Mouse (Mus musculus) stomach, postnatal 0 days (tissue): ENCODE results near the gene Nop9. TPM values are rescaled to one million over a fixed set of nuclear protein-coding genes. Genes with fewer than 3 reads are reported as not detected.
A peak's percentile ranks its signal among the peaks of the same experiment; 100 is the strongest.
"Not testable (repeated sequence)": the region's sequence is repeated elsewhere in the genome, so short reads cannot be mapped to it uniquely, and the experiment has no call there.

Experiments
- ATAC-seq: fragments of 200-750 bp; cut with Nextera tagmentation; 2 replicates; pipeline ENCODE4 v1.8.0; 2017; ENCODE audit not compliant: low FRiP score, low TSS enrichment
- DNase-seq: peaks from one replicate; pipeline ENCODE4 v3.0.0-alpha.2; 2016; ENCODE audit warnings: low spot score
- H3K27ac ChIP-seq: fragments of 300-500 bp; sonication (generic); replicated peaks from 2 replicates; pipeline ENCODE4 v1.5.1; 2014; ENCODE audit warnings: mild to moderate bottlenecking, control low read depth
- H3K27me3 ChIP-seq: fragments of 300-500 bp; sonication (generic); 2 replicates; pipeline ENCODE4 v1.6.1; 2014; ENCODE audit warnings: low read length; ENCODE audit not compliant: control insufficient read depth, insufficient read depth
- H3K36me3 ChIP-seq: fragments of 300-500 bp; sonication (generic); 2 replicates; pipeline ENCODE4 v1.6.1; 2014; ENCODE audit warnings: low read length, mixed read lengths; ENCODE audit not compliant: control insufficient read depth, insufficient read depth
- H3K4me1 ChIP-seq: fragments of 300-500 bp; sonication (generic); replicated peaks from 2 replicates; pipeline ENCODE4 v1.6.1; 2014; ENCODE audit warnings: antibody characterized with exemption; ENCODE audit not compliant: control insufficient read depth, insufficient read depth
- H3K4me2 ChIP-seq: fragments of 300-500 bp; sonication (generic); replicated peaks from 2 replicates; pipeline ENCODE4 v1.6.1; 2014; ENCODE audit warnings: low read depth, mild to moderate bottlenecking, control low read depth, moderate library complexity
- H3K4me3 ChIP-seq: fragments of 300-500 bp; sonication (generic); 2 replicates; pipeline ENCODE4 v1.5.1; 2014; ENCODE audit warnings: low read depth, low read length, control low read depth
- H3K9ac ChIP-seq: fragments of 300-500 bp; sonication (generic); 2 replicates; pipeline ENCODE4 v1.6.1; 2014; ENCODE audit warnings: mild to moderate bottlenecking, low read length, control low read depth, mixed read lengths
- H3K9me3 ChIP-seq: fragments of 300-500 bp; sonication (generic); 2 replicates; pipeline ENCODE4 v1.6.1; 2016; ENCODE audit warnings: low read length; ENCODE audit not compliant: control insufficient read depth
- CTCF ChIP-seq: IDR thresholded peaks from 2 replicates; pipeline ENCODE4 v1.5.1; 2016; ENCODE audit warnings: antibody characterized with exemption, low read depth, mild to moderate bottlenecking, moderate library complexity
- EP300 ChIP-seq: optimal IDR thresholded peaks from 2 replicates; pipeline ENCODE3; 2016; ENCODE audit warnings: antibody characterized with exemption
- WGBS: fragments of 180-500 bp; shearing (Covaris S2); extraction: QIAGEN DNeasy Blood & Tissue Kit; methylation state at CpG from one replicate; pipeline ENCODE4 v1.1.7; 2014; 5-methylcytosine and 5-hydroxymethylcytosine counted together
- polyA plus RNA-seq: library from polyadenylated mRNA; unstranded; fragments of >200 nt; fragmentation: Nextera tagmentation; extraction: Ambion mirVana; gene quantifications from 2 replicates; pipeline ENCODE4 v1.2.1, GENCODE M21; 2015

Gene Nop9
- polyA plus RNA-seq, 1 experiment from 2014 or later = 16.8 TPM

- 0% methylated on average over 31 of the region's 31 CpGs for WGBS
- ATAC-seq (no peak), DNase-seq (no peak)
- Histone ChIP-seq H3K4me3 (peak overlapping the region; percentile 89), H3K4me2 (peak overlapping the region; percentile 64), H3K27ac (peak overlapping the region; percentile 69), H3K36me3 (peaks cover 10% of the 10 kb centered on the region; the same call in 1 of the 2 replicates), H3K9ac (peak overlapping the region; percentile 79), H3K27me3 (no peaks in the 10 kb centered on the region), H3K9me3 (no peaks in the 10 kb centered on the region), H3K4me1 (peaks cover 9% of the 10 kb centered on the region)
- TF ChIP-seq EP300 = no peak
- TF ChIP-seq CTCF = no peak
Observed at GRCm38 (mm10) chr14:55745861-55746237, 356 bp downstream of the Nop9 start.

DNA sequence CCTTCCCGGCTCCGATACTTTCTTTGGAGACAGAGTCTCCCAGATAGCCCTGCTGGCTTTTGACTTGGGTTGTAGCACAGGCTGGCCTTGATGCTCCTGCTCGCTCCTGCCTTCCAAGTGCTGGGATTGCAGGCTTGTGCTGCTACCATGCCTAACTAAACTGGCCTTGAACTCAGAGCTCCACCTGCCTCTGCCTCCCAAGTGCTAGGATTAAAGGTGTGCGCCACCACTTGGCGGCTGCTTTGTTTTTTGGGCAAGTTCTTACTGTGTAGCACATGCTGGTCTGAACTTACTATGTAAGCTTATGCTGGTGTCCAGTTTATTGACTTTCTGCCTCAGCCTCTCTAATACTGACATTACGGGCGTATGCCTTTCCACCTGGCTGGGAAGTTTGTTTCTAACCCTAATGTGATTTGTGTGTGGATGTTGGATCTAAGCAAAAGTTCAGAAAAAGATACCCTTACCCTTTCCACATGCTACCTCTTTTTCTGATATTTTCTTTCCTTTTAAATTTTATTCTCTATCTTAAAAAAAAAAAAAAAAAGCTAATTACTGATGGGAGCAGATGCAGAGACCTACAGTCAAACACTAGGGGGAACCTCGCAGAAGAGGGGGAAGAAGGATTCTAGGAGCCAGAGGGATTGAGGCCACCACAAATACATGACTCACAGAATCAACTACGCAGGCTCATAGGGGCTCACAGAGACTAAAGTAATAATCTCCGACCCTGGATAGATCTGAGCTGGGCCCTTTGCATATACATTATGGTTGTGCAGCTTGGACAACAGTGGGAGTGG is 1.8 kb downstream of the Nop9 start:
- H3K4me2 ChIP-seq = no peak overlapping the region
- no peak for DNase-seq
- H3K4me3 ChIP-seq = no peak overlapping the region
- peaks cover 9% of the 10 kb centered on the region for H3K4me1 ChIP-seq
- 82% methylated on average over 10 of the region's 10 CpGs for whole genome bisulfite sequencing
- ATAC-seq = no peak
- H3K9ac ChIP-seq = no peak overlapping the region
- no peak overlapping the region for H3K27ac ChIP-seq
- H3K9me3 ChIP-seq = no peaks in the 10 kb centered on the region
- H3K27me3 ChIP-seq = no peaks in the 10 kb centered on the region
- no peak for TF ChIP-seq EP300
- peak; percentile 25; the same call in 1 of the 2 replicates for TF ChIP-seq CTCF
- H3K36me3 ChIP-seq = peaks cover 14% of the 10 kb centered on the region

- 68% methylated on average over 6 of the region's 6 CpGs for WGBS
- Histone ChIP-seq H3K27ac (peak overlapping the region; percentile 63), H3K4me2 (peak overlapping the region; percentile 29; the same call in 1 of the 2 replicates), H3K36me3 (peaks cover 21% of the 10 kb centered on the region; the same call in 1 of the 2 replicates), H3K4me1 (no peaks in the 10 kb centered on the region; the same call in 1 of the 2 replicates), H3K4me3 (no peak overlapping the region; the same call in 1 of the 2 replicates), H3K9me3 (no peaks in the 10 kb centered on the region), H3K27me3 (no peaks in the 10 kb centered on the region), H3K9ac (no peak overlapping the region)
- DNase-seq (peak; percentile 43), ATAC-seq (peak; percentile 36)
- TF ChIP-seq CTCF = no peak
- no peak for TF ChIP-seq EP300
Observed at GRCm38 (mm10) chr14:55757566-55757965, 12.1 kb downstream of the Nop9 start.

DNA sequence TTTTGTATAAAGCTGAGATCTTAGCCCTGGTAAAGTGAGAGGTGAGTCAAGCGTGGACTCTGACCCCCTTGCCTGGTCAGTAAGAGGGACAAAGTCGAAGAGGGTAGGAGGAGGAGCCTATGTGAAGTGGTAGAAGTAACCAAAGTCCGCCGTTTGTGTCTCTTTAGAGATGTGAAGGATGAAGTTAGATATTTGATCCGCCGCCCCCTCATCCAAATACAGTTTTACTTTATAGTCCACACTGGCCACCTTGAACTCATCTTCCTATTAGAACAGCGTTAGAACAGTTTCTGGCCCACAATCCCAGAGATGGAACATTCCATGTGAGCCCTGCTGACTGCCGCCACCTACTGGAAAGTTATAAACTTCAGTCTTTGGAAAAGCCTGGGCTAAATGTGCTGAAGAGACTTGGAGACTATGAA is 12.9 kb downstream of the Nop9 start, which contains the start of gene Cideb:
Gene Cideb (minus strand): TSS at position 96 of the 422 bp plus-strand sequence.
- peak; percentile 79 for ATAC-seq
- Histone ChIP-seq H3K4me1 (peaks cover 3% of the 10 kb centered on the region; the same call in 1 of the 2 replicates), H3K36me3 (peaks cover 15% of the 10 kb centered on the region; the same call in 1 of the 2 replicates), H3K27me3 (no peaks in the 10 kb centered on the region), H3K4me2 (peak within 1 kb of the TSS; percentile 29), H3K4me3 (peak within 1 kb of the TSS; percentile 15), H3K27ac (peak within 1 kb of the TSS; percentile 63), H3K9ac (no peak within 1 kb of the TSS), H3K9me3 (no peaks in the 10 kb centered on the region)
- WGBS = 13% methylated on average over 8 of the region's 8 CpGs
- TF ChIP-seq CTCF (peak; percentile 91), EP300 (no peak)
- DNase-seq = peak; percentile 78

GRCm38 (mm10) chr14:55760156-55760555 is 14.7 kb downstream of the Nop9 start:
- WGBS = 0% methylated on average over 5 of the region's 6 CpGs
- H3K4me3 ChIP-seq = peak overlapping the region; percentile 17; the same call in 1 of the 2 replicates
- not testable (repeated sequence) for H3K4me1 ChIP-seq, H3K9me3 ChIP-seq, H3K36me3 ChIP-seq, H3K27ac ChIP-seq, H3K27me3 ChIP-seq
- peak; percentile 81 for TF ChIP-seq CTCF
- peak overlapping the region; percentile 45; the same call in 1 of the 2 replicates for H3K9ac ChIP-seq
- ATAC-seq = peak; percentile 22; the same call in 1 of the 2 replicates
- H3K4me2 ChIP-seq = peak overlapping the region; percentile 50
- peak; percentile 87 for DNase-seq

DNA sequence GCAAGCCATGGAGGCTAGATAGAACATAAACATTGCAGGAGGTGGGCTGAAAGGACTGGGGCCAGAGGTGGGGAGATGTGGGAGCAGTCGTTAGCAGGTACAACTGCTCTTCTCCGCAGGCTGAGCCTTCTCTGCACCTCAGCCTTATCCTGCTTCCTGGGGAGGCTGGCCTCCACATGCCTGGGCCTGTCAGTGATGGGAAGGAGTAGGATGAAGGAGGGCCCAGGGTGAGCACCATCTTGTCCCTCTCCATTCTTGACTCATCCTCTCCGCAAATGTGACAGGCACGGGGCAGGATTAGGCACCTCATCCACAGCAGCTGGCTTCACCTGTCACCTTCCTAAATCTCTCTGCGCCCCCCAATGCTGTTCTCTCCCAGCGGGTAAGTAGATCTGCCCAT is 15.7 kb downstream of the Nop9 start, which contains the start of gene Ltb4r2:
Gene Ltb4r2 (plus strand): TSS at position 266 of the 400 bp plus-strand sequence.
- peak within 1 kb of the TSS; percentile 85 for H3K27ac ChIP-seq
- TF ChIP-seq EP300 = no peak
- no peak for TF ChIP-seq CTCF
- H3K9ac ChIP-seq = peak within 1 kb of the TSS; percentile 76
- 71% methylated on average over 6 of the region's 6 CpGs for WGBS
- no peaks in the 10 kb centered on the region for H3K27me3 ChIP-seq
- DNase-seq (no peak), ATAC-seq (no peak)
- H3K9me3 ChIP-seq = no peaks in the 10 kb centered on the region
- H3K4me1 ChIP-seq = peaks cover 3% of the 10 kb centered on the region; the same call in 1 of the 2 replicates
- peak within 1 kb of the TSS; percentile 98 for H3K4me2 ChIP-seq
- peak within 1 kb of the TSS; percentile 51 for H3K4me3 ChIP-seq
- no peaks in the 10 kb centered on the region for H3K36me3 ChIP-seq
